Mouse (Mus musculus) kidney, postnatal 25 days (tissue): ENCODE measurements around the gene Cbfa2t2.

ENCODE experiments used
- DNase-seq, 2 experiments: peaks; one replicate each; pipeline ENCODE4 v3.0.0; 2021; ENCODE audit warnings: mixed read lengths in 2 of 2

Cbfa2t2 gene

GRCm38 (mm10) chr2:154539720-154540119 lies 103.4 kb downstream of the Cbfa2t2 start:
- peak in 1 of 2 experiments; percentile 57 for DNase-seq

- DNase-seq = no peak
Observed at GRCm38 (mm10) chr2:154541630-154542029, 105.3 kb downstream of the Cbfa2t2 start.

GRCm38 (mm10) chr2:154543567-154544347 lies 107.5 kb downstream of the Cbfa2t2 start:
- DNase-seq = no peak

- no peak for DNase-seq
Observed at GRCm38 (mm10) chr2:154546711-154547110, 110.4 kb downstream of the Cbfa2t2 start, which contains the start of gene 1700003F12Rik. TSS of gene 1700003F12Rik (plus strand) at chr2:154547085.

- no peak for DNase-seq
Observed at GRCm38 (mm10) chr2:154548688-154549087, 112.4 kb downstream of the Cbfa2t2 start.

GRCm38 (mm10) chr2:154549127-154549885 lies 113.0 kb downstream of the Cbfa2t2 start:
- peak; percentile 69 to 83 for DNase-seq

- DNase-seq = no peak
Observed at GRCm38 (mm10) chr2:154549886-154550189, 113.6 kb downstream of the Cbfa2t2 start.

GRCm38 (mm10) chr2:154550937-154551336 lies 114.7 kb downstream of the Cbfa2t2 start:
- no peak for DNase-seq

GRCm38 (mm10) chr2:154551476-154551875 lies 115.2 kb downstream of the Cbfa2t2 start, which contains the start of gene Actl10:
TSS of gene Actl10 (plus strand) at chr2:154551776.
- DNase-seq = no peak

- no peak for DNase-seq
Observed at GRCm38 (mm10) chr2:154551927-154552326, 115.6 kb downstream of the Cbfa2t2 start.

- peak; percentile 72 to 79 for DNase-seq
Observed at GRCm38 (mm10) chr2:154552424-154552907, 116.2 kb downstream of the Cbfa2t2 start.

- DNase-seq = no peak
Observed at GRCm38 (mm10) chr2:154555235-154555634, 119.0 kb downstream of the Cbfa2t2 start.

- peak; percentile 46 to 73 for DNase-seq
Observed at GRCm38 (mm10) chr2:154557184-154557832, 121.0 kb downstream of the Cbfa2t2 start.

GRCm38 (mm10) chr2:154558264-154559039 lies 122.2 kb downstream of the Cbfa2t2 start, which contains the start of gene Necab3:
TSS of gene Necab3 (minus strand) at chr2:154558890.
- DNase-seq = peak in 1 of 2 experiments; percentile 33

- peak; percentile 75 to 88 for DNase-seq
Observed at GRCm38 (mm10) chr2:154563612-154564170, 127.4 kb downstream of the Cbfa2t2 start.

- no peak for DNase-seq
Observed at GRCm38 (mm10) chr2:154565562-154565961, 129.3 kb downstream of the Cbfa2t2 start.

GRCm38 (mm10) chr2:154566641-154567040 lies 130.4 kb downstream of the Cbfa2t2 start:
- DNase-seq = peak; percentile 42 to 68

GRCm38 (mm10) chr2:154567766-154568165 lies 131.5 kb downstream of the Cbfa2t2 start:
- DNase-seq = no peak

GRCm38 (mm10) chr2:154568329-154569070 lies 132.2 kb downstream of the Cbfa2t2 start:
- no peak for DNase-seq

GRCm38 (mm10) chr2:154569071-154569748 lies 132.9 kb downstream of the Cbfa2t2 start:
- DNase-seq = peak; percentile 63 to 80
